Mouse (Mus musculus) heart, embryonic 12.5 days (tissue): Measurements from ENCODE around the gene Usp17la. TPM values are rescaled to one million over a fixed set of nuclear protein-coding genes. Genes with fewer than 3 reads are reported as not detected.

Experiments
- polyA plus RNA-seq: library from polyadenylated mRNA; unstranded; fragments of >200 nt; fragmentation: Nextera tagmentation; extraction: Ambion mirVana; gene quantifications from 2 replicates; pipeline ENCODE4 v1.2.1, GENCODE M21; 2016

Gene Usp17la
- polyA plus RNA-seq, 1 experiment from 2014 or later = not detected

Other genes starting within 250 kb of the Usp17la start
- not detected in 2 replicates for gene Olfr656, start 243.1 kb upstream of the Usp17la start, polyA plus RNA-seq
- gene Olfr657, start 232.2 kb upstream of the Usp17la start, polyA plus RNA-seq = not detected in 2 replicates
- 0.05 TPM in 1 of 2 replicates, not detected in the other for gene Olfr658, start 209.7 kb upstream of the Usp17la start, polyA plus RNA-seq
- gene Olfr659, start 190.3 kb upstream of the Usp17la start, polyA plus RNA-seq = not detected in 2 replicates
- not detected in 2 replicates for gene Olfr661, start 170.5 kb upstream of the Usp17la start, polyA plus RNA-seq
- not detected in 2 replicates for gene Usp17le, start 79.5 kb upstream of the Usp17la start, polyA plus RNA-seq
- not detected in 2 replicates for gene Usp17lb, start 14.4 kb upstream of the Usp17la start, polyA plus RNA-seq
- gene Olfr665, start 21.0 kb downstream of the Usp17la start, polyA plus RNA-seq = not detected in 2 replicates
- gene Olfr666, start 38.9 kb downstream of the Usp17la start, polyA plus RNA-seq = not detected in 2 replicates
- not detected in 2 replicates for gene Olfr667, start 64.5 kb downstream of the Usp17la start, polyA plus RNA-seq
- gene Olfr668, start 71.0 kb downstream of the Usp17la start, polyA plus RNA-seq = not detected in 2 replicates
- not detected in 2 replicates for gene Olfr669, start 77.2 kb downstream of the Usp17la start, polyA plus RNA-seq
- not detected in 2 replicates for gene Olfr670, start 105.6 kb downstream of the Usp17la start, polyA plus RNA-seq
- not detected in 2 replicates for gene Olfr671, start 122.1 kb downstream of the Usp17la start, polyA plus RNA-seq
- gene Olfr672, start 145.0 kb downstream of the Usp17la start, polyA plus RNA-seq = not detected in 2 replicates
- gene Olfr675, start 171.5 kb downstream of the Usp17la start, polyA plus RNA-seq = not detected in 2 replicates
- not detected in 2 replicates for gene Olfr676, start 175.7 kb downstream of the Usp17la start, polyA plus RNA-seq
- not detected in 2 replicates for gene Olfr677, start 194.4 kb downstream of the Usp17la start, polyA plus RNA-seq
- not detected in 2 replicates for gene Olfr678, start 207.5 kb downstream of the Usp17la start, polyA plus RNA-seq
- not detected in 2 replicates for gene Olfr679, start 224.2 kb downstream of the Usp17la start, polyA plus RNA-seq
- gene Olfr680-ps1, start 235.8 kb downstream of the Usp17la start, polyA plus RNA-seq = not detected in 2 replicates